Mouse (Mus musculus) adrenal gland, adult 8-10 months (tissue): ENCODE results near the gene Ctdspl. TPM values are rescaled to one million over a fixed set of nuclear protein-coding genes. Genes with fewer than 3 reads are reported as not detected.
A peak's percentile ranks its signal among the peaks of the same experiment; 100 is the strongest.

ENCODE experiments used
- DNase-seq: peaks from one replicate; pipeline ENCODE4 v3.0.0; 2022
- total RNA-seq, 4 experiments: library from RNA; stranded (reverse); gene quantifications; 2 replicates each; pipeline ENCODE4 v1.2.4; 2022

The Ctdspl gene
- total RNA-seq, 4 experiments from 2014 or later: 22.0 to 35.1 (median 28.0) TPM

GRCm38 (mm10) chr9:118920798-118921515, 5.3 kb upstream of the Ctdspl start:
- DNase-seq: peak; percentile 59

- no peak for DNase-seq
Observed at GRCm38 (mm10) chr9:118921926-118922325, 4.3 kb upstream of the Ctdspl start.

- DNase-seq: no peak
Observed at GRCm38 (mm10) chr9:118924554-118925085, 1.6 kb upstream of the Ctdspl start.

GRCm38 (mm10) chr9:118925286-118926110, 755 bp upstream of the Ctdspl start:
- DNase-seq: peak; percentile 95

- peak; percentile 44 for DNase-seq
Observed at GRCm38 (mm10) chr9:118926688-118927321, 552 bp downstream of the Ctdspl start.

GRCm38 (mm10) chr9:118927501-118927900, 1.2 kb downstream of the Ctdspl start:
- DNase-seq: no peak

- DNase-seq: no peak
Observed at GRCm38 (mm10) chr9:118928007-118928406, 1.8 kb downstream of the Ctdspl start.

- DNase-seq: no peak
Observed at GRCm38 (mm10) chr9:118928656-118929055, 2.4 kb downstream of the Ctdspl start.

- no peak for DNase-seq
Observed at GRCm38 (mm10) chr9:118930611-118931010, 4.4 kb downstream of the Ctdspl start.

GRCm38 (mm10) chr9:118933800-118934199, 7.5 kb downstream of the Ctdspl start:
- no peak for DNase-seq

GRCm38 (mm10) chr9:118934319-118934718, 8.1 kb downstream of the Ctdspl start:
- DNase-seq: no peak

GRCm38 (mm10) chr9:118935098-118935497, 8.8 kb downstream of the Ctdspl start:
- DNase-seq: no peak

GRCm38 (mm10) chr9:118936071-118936470, 9.8 kb downstream of the Ctdspl start:
- no peak for DNase-seq

GRCm38 (mm10) chr9:118937515-118937914, 11.3 kb downstream of the Ctdspl start:
- no peak for DNase-seq

- DNase-seq: no peak
Observed at GRCm38 (mm10) chr9:118939410-118939809, 13.2 kb downstream of the Ctdspl start.

GRCm38 (mm10) chr9:118939831-118940230, 13.6 kb downstream of the Ctdspl start:
- no peak for DNase-seq

GRCm38 (mm10) chr9:118940591-118941207, 14.4 kb downstream of the Ctdspl start:
- peak; percentile 35 for DNase-seq

GRCm38 (mm10) chr9:118942030-118942429, 15.8 kb downstream of the Ctdspl start:
- DNase-seq: no peak

- no peak for DNase-seq
Observed at GRCm38 (mm10) chr9:118943941-118944340, 17.7 kb downstream of the Ctdspl start.

- DNase-seq: no peak
Observed at GRCm38 (mm10) chr9:118944388-118944787, 18.1 kb downstream of the Ctdspl start.

GRCm38 (mm10) chr9:118948486-118948885, 22.2 kb downstream of the Ctdspl start:
- DNase-seq: no peak

- no peak for DNase-seq
Observed at GRCm38 (mm10) chr9:118949124-118949523, 22.9 kb downstream of the Ctdspl start.
